Mouse (Mus musculus) E14TG2a.4 (cell line): ENCODE data around the gene C2cd2.

Source experiments
- H3K27me3 ChIP-seq: 2 replicates; pipeline ENCODE4 v1.6.1; 2014; ENCODE audit warnings: low read length, control low read depth; ENCODE audit not compliant: insufficient read depth
- H3K36me3 ChIP-seq: 2 replicates; pipeline ENCODE4 v1.6.1; 2014; ENCODE audit warnings: low read length, control low read depth; ENCODE audit not compliant: insufficient read depth
- H3K4me1 ChIP-seq: replicated peaks from 2 replicates; pipeline ENCODE4 v1.6.1; 2014; ENCODE audit warnings: low read depth, low read length, control low read depth
- H3K4me3 ChIP-seq: replicated peaks from 2 replicates; pipeline ENCODE4 v1.5.1; 2014; ENCODE audit warnings: mild to moderate bottlenecking, low read length
- H3K9me3 ChIP-seq: 2 replicates; pipeline ENCODE4 v1.6.1; 2014; ENCODE audit warnings: low read length, control low read depth
- CTCF ChIP-seq: conservative IDR thresholded peaks from 2 replicates; pipeline ENCODE4 v1.5.1; 2014; ENCODE audit warnings: low read length
- NANOG ChIP-seq: IDR thresholded peaks from 2 replicates; pipeline ENCODE4 v1.6.1; 2014; ENCODE audit warnings: borderline replicate concordance, low read length, mixed read lengths
- POU5F1 ChIP-seq: IDR thresholded peaks from 2 replicates; pipeline ENCODE4 v1.6.1; 2014; ENCODE audit warnings: low read length, borderline replicate concordance

Gene C2cd2

GRCm38 (mm10) chr16:97912873-97913272 is 49.5 kb downstream of the C2cd2 start:
- H3K9me3 ChIP-seq, result no peaks in the 10 kb centered on the region
- H3K4me1 ChIP-seq, result no peaks in the 10 kb centered on the region
- no peak overlapping the region for H3K4me3 ChIP-seq
- TF ChIP-seq NANOG (no peak), CTCF (no peak), POU5F1 (no peak)
- H3K36me3 ChIP-seq, result no peaks in the 10 kb centered on the region
- H3K27me3 ChIP-seq, result no peaks in the 10 kb centered on the region

DNA sequence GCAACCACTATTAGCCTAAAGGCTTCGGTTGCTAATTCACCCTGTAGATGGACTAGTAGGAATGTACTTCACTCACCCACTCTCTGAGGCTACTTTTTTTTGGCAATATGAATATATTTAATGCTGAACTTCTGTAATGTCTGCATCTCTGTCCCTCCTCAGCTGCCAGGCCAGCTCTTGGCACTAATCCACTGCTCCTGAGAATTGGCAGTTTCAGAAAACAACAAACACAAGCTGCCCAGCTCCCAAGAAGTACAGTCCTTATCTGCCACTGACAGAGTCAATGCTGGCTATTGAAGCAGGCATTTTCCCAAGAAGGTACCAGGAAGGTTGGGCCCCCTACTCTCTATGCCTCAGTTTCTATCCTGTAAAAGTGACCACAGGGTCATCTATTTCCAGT is 53.0 kb downstream of the C2cd2 start:
- no peaks in the 10 kb centered on the region for H3K9me3 ChIP-seq

GRCm38 (mm10) chr16:97907496-97907895 is 54.9 kb downstream of the C2cd2 start:
- H3K27me3 ChIP-seq, result no peaks in the 10 kb centered on the region
- no peak for TF ChIP-seq POU5F1
- no peak for TF ChIP-seq NANOG
- TF ChIP-seq CTCF, result no peak
- no peaks in the 10 kb centered on the region for H3K9me3 ChIP-seq
- no peaks in the 10 kb centered on the region for H3K36me3 ChIP-seq
- H3K4me1 ChIP-seq, result no peaks in the 10 kb centered on the region
- H3K4me3 ChIP-seq, result no peak overlapping the region

More for the DNA sequence above, 53.0 kb downstream of the C2cd2 start:
- no peaks in the 10 kb centered on the region for H3K27me3 ChIP-seq
- H3K4me3 ChIP-seq, result no peak overlapping the region
- H3K36me3 ChIP-seq, result no peaks in the 10 kb centered on the region
- no peak for TF ChIP-seq CTCF
- TF ChIP-seq NANOG, result no peak
- no peak for TF ChIP-seq POU5F1
- H3K4me1 ChIP-seq, result no peaks in the 10 kb centered on the region

DNA sequence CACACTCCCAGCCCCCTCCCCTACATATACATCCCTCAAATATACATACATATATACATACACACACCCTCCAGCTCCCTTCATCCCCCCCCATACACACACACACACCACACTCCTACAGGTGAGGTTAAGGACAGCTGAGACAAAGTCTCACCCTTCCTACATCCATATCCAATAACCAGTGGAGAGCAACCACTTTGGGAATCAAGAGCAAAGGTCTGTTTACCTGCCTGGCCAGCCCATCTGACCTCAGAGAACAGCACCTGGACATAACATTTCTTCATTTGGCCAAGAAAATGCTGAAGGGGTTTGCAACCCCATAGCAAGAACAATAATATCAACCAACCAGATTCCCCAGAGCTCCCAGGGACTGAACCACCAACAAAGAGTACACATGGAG is 56.1 kb downstream of the C2cd2 start:
- TF ChIP-seq CTCF (no peak), POU5F1 (no peak), NANOG (no peak)
- H3K4me3 ChIP-seq, result no peak overlapping the region
- no peaks in the 10 kb centered on the region for H3K36me3 ChIP-seq
- H3K9me3 ChIP-seq, result no peaks in the 10 kb centered on the region
- H3K4me1 ChIP-seq, result no peaks in the 10 kb centered on the region
- H3K27me3 ChIP-seq, result no peaks in the 10 kb centered on the region

DNA sequence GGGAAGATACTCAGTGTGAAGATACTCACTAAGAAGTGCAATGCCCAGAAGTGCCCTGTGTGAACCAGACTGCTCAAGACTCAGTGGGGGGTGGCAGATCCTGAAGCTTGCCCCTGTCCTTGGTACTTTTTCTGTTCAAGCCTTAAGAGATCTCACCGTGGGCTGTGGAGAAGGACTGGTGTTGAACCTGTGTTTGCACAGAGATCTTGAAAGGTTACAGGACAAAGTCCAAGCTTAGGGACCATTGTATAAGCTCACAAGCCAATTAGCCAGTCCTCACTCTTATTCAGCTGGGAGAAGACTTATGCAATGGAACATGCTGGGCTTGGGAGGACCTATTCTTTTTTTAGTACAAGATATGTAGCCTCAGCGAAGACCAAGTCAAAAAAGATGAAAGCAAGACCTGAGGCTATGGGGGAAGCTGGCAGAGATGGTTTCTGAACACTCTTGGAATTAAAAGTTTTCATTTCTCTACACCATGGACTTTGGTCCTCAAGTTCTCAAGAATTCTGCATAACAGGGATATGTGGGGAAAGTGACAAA is 56.9 kb downstream of the C2cd2 start:
- Histone ChIP-seq H3K9me3 (no peaks in the 10 kb centered on the region), H3K4me3 (no peak overlapping the region), H3K27me3 (no peaks in the 10 kb centered on the region), H3K36me3 (no peaks in the 10 kb centered on the region), H3K4me1 (no peaks in the 10 kb centered on the region)
- TF ChIP-seq NANOG (no peak), CTCF (no peak), POU5F1 (no peak)

DNA sequence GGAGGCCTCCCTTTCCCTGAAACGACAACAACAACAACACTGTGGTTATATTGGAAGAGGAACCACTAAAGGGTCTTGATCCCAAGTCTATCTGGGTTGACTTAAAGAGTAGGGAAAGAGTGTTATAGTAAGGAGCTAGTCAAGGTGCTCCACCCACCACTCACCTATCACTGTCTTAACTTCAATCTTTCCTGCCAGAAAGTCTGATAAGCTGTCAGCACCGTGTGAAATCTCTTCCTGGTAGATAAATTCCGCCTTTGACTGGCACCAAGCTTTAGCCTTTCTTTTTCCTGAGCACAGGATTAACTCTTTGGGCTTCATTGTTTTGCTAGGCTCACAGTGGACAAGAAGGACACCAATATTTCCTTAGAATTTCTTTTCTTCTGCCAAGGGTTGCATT is 58.4 kb downstream of the C2cd2 start:
- no peaks in the 10 kb centered on the region for H3K36me3 ChIP-seq
- H3K27me3 ChIP-seq, result no peaks in the 10 kb centered on the region
- H3K4me1 ChIP-seq, result no peaks in the 10 kb centered on the region
- no peaks in the 10 kb centered on the region for H3K9me3 ChIP-seq
- no peak overlapping the region for H3K4me3 ChIP-seq
- TF ChIP-seq POU5F1, result no peak
- no peak for TF ChIP-seq NANOG
- no peak for TF ChIP-seq CTCF

GRCm38 (mm10) chr16:97897346-97898024 is 64.9 kb downstream of the C2cd2 start:
- TF ChIP-seq POU5F1 (no peak), NANOG (no peak), CTCF (no peak)
- no peak overlapping the region for H3K4me3 ChIP-seq

GRCm38 (mm10) chr16:97887762-97888161 is 74.6 kb downstream of the C2cd2 start:
- H3K9me3 ChIP-seq, result no peaks in the 10 kb centered on the region
- no peaks in the 10 kb centered on the region for H3K36me3 ChIP-seq
- TF ChIP-seq NANOG, result no peak
- no peak for TF ChIP-seq CTCF
- no peak for TF ChIP-seq POU5F1
- no peaks in the 10 kb centered on the region for H3K27me3 ChIP-seq
- peaks cover 12% of the 10 kb centered on the region for H3K4me1 ChIP-seq
- no peak overlapping the region for H3K4me3 ChIP-seq

More at GRCm38 (mm10) chr16:97897346-97898024, 64.9 kb downstream of the C2cd2 start:
- Histone ChIP-seq H3K36me3 (no peaks in the 10 kb centered on the region), H3K9me3 (no peaks in the 10 kb centered on the region), H3K27me3 (no peaks in the 10 kb centered on the region), H3K4me1 (no peaks in the 10 kb centered on the region)

DNA sequence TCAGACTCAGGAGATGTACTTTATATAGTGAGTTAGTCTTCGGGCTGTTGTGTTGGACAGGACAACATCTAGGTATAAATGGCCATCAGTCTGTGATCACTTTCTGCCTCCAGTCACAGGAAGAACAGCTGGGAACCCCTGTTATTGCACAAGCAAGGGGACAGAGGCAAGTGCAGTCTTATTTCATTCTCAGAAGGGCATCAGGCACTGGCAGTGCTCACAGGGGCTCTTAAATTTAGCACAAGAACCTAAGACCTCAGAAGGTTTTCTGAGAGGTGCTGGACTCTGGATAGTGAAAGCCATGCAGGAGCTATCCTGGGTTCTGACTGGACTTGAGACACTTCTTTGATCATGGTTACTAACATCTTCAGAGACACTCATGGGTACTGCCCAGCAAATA is 78.7 kb downstream of the C2cd2 start:
- Histone ChIP-seq H3K9me3 (no peaks in the 10 kb centered on the region), H3K4me3 (no peak overlapping the region), H3K4me1 (no peaks in the 10 kb centered on the region), H3K27me3 (no peaks in the 10 kb centered on the region), H3K36me3 (no peaks in the 10 kb centered on the region)
- no peak for TF ChIP-seq POU5F1
- no peak for TF ChIP-seq CTCF
- TF ChIP-seq NANOG, result no peak
